Mouse (Mus musculus): ENCODE results near the gene Cd300lf. TPM values are rescaled to one million over a fixed set of nuclear protein-coding genes. Genes with fewer than 3 reads are reported as not detected.
A peak's percentile ranks its signal among the peaks of the same experiment; 100 is the strongest.

Cd300lf gene
- polyA plus RNA-seq, 1 experiment from 2014 or later: 0.52 TPM

GRCm38 (mm10) chr11:115161578-115162204 is 27.9 kb upstream of the Cd300lf start:
- Histone ChIP-seq H3K4me2 (replicated peaks; ENCODE audit: low read depth, low read length) (no peak overlapping the region), H3K9ac (replicated peaks; ENCODE audit: low read length) (no peak overlapping the region)

DNA sequence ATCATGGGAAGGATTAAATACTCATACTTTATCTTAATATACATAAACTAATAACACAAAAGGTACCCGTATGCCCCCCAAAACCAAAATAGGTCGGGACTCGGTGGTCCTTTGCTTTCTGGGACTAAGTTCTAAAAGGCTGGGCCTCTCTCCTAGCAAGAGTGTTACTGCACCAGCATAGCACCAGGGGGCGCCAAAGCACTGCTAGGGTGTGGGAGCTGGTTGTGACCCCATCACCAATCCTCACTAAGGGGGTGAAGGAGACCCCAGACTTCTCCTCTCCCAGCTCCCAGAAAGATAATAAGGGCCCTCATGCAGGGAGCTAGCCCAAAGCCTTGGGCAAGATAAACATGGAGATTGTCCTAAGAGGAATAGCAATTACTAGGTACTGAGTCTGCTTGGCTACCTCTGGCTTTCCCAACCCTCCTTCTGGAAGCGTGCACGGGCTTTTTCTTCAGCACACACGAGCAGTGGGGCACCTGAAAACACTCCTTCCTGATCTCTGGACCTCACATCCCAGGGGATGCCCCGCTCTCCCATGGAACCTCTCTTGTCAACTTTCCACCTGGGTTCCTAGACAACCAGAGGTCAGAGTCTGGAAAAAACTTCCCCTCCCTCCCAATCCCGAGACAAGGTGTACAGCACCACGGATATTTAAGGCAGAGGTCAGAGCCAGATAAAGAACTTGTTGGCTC is 27.2 kb upstream of the Cd300lf start:
- H3K27ac ChIP-seq (ENCODE audit: low read length): no peak overlapping the region
- no peaks in the 10 kb centered on the region; the same call in 1 of the 2 replicates for H3K27me3 ChIP-seq (ENCODE audit: insufficient read depth, low read length)
- H3K4me3 ChIP-seq (ENCODE audit: low read length): no peak overlapping the region
- 35% methylated on average over 10 of the region's 10 CpGs for WGBS
- no peak for ATAC-seq (ENCODE audit: low FRiP score, low TSS enrichment)
- H3K4me2 ChIP-seq (replicated peaks; ENCODE audit: low read depth, low read length): no peak overlapping the region
- no peak overlapping the region for H3K9ac ChIP-seq (replicated peaks; ENCODE audit: low read length)
- H3K4me1 ChIP-seq (ENCODE audit: insufficient read depth, low read length): peaks cover 34% of the 10 kb centered on the region
- H3K9me3 ChIP-seq (ENCODE audit: low read length): 0 out of 2 replicates have a peak, but pooled peaks cover 2% of the 10 kb centered on the region
- H3K36me3 ChIP-seq (ENCODE audit: insufficient read depth, low read length): no peaks in the 10 kb centered on the region

More at GRCm38 (mm10) chr11:115161578-115162204, 27.9 kb upstream of the Cd300lf start:
- peaks cover 35% of the 10 kb centered on the region for H3K4me1 ChIP-seq (ENCODE audit: insufficient read depth, low read length)
- no peaks in the 10 kb centered on the region for H3K36me3 ChIP-seq (ENCODE audit: insufficient read depth, low read length)
- 69% methylated on average over 9 of the region's 9 CpGs for WGBS
- H3K9me3 ChIP-seq (ENCODE audit: low read length): 0 out of 2 replicates have a peak, but pooled peaks cover 2% of the 10 kb centered on the region
- H3K4me3 ChIP-seq (ENCODE audit: low read length): no peak overlapping the region
- no peak overlapping the region for H3K27ac ChIP-seq (ENCODE audit: low read length)
- no peak for ATAC-seq (ENCODE audit: low FRiP score, low TSS enrichment)
- no peaks in the 10 kb centered on the region; the same call in 1 of the 2 replicates for H3K27me3 ChIP-seq (ENCODE audit: insufficient read depth, low read length)

GRCm38 (mm10) chr11:115160016-115160797 is 26.4 kb upstream of the Cd300lf start:
- Histone ChIP-seq H3K4me3 (ENCODE audit: low read length) (no peak overlapping the region), H3K9me3 (ENCODE audit: low read length) (0 out of 2 replicates have a peak, but pooled peaks cover 2% of the 10 kb centered on the region), H3K4me1 (ENCODE audit: insufficient read depth, low read length) (peaks cover 26% of the 10 kb centered on the region), H3K27ac (ENCODE audit: low read length) (no peak overlapping the region), H3K9ac (replicated peaks; ENCODE audit: low read length) (no peak overlapping the region), H3K27me3 (ENCODE audit: insufficient read depth, low read length) (no peaks in the 10 kb centered on the region; the same call in none of the 2 replicates), H3K36me3 (ENCODE audit: insufficient read depth, low read length) (no peaks in the 10 kb centered on the region), H3K4me2 (replicated peaks; ENCODE audit: low read depth, low read length) (no peak overlapping the region)
- WGBS: 54% methylated on average over 11 of the region's 11 CpGs
- no peak for ATAC-seq (ENCODE audit: low FRiP score, low TSS enrichment)

- no peaks in the 10 kb centered on the region for H3K36me3 ChIP-seq (ENCODE audit: insufficient read depth, low read length)
- WGBS: 26% methylated on average over 12 of the region's 12 CpGs
- H3K4me1 ChIP-seq (ENCODE audit: insufficient read depth, low read length): peaks cover 23% of the 10 kb centered on the region
- 0 out of 2 replicates have a peak overlapping the region, but pooled peaks have one; percentile 4 for H3K4me2 ChIP-seq (replicated peaks; ENCODE audit: low read depth, low read length)
- ATAC-seq (ENCODE audit: low FRiP score, low TSS enrichment): no peak
- peak overlapping the region; percentile 70 for H3K27ac ChIP-seq (ENCODE audit: low read length)
- H3K9ac ChIP-seq (replicated peaks; ENCODE audit: low read length): peak overlapping the region; percentile 59
- 0 out of 2 replicates have a peak, but pooled peaks cover 2% of the 10 kb centered on the region for H3K9me3 ChIP-seq (ENCODE audit: low read length)
- H3K4me3 ChIP-seq (ENCODE audit: low read length): no peak overlapping the region
- peaks cover 11% of the 10 kb centered on the region for H3K27me3 ChIP-seq (ENCODE audit: insufficient read depth, low read length)
Observed at GRCm38 (mm10) chr11:115157933-115158719, 24.3 kb upstream of the Cd300lf start.

DNA sequence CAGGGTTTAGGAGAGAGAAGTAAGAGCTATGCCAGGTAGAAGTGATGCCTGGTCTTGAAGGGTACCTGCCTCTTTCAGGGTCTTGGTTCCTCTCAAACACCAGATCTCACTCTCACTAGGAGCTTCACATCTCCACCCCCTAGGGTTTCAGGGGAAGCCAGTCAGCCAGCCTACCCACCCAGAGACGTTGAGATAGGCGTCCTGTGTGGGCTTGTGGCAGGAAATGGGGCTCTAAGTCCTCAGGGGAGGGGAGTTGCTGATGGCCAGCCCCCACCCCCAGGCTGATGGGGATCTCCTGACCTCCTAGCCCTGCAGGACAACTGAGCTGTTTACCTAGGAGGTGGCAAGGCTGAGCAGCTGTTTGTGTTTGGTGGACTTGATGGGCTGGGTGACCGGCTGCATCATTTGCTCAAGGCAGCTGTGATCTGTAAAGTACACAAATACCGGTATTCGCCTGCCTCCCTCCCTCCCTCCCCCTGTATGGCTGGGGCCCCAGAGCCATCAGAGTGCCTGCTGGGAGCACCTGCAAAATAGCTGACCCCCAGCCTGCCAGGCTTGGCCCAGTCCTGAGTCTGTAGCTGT is 21.4 kb upstream of the Cd300lf start:
- no peak for ATAC-seq (ENCODE audit: low FRiP score, low TSS enrichment)
- no peak overlapping the region for H3K4me3 ChIP-seq (ENCODE audit: low read length)
- H3K27me3 ChIP-seq (ENCODE audit: insufficient read depth, low read length): peaks cover 20% of the 10 kb centered on the region
- H3K9me3 ChIP-seq (ENCODE audit: low read length): 0 out of 2 replicates have a peak, but pooled peaks cover 2% of the 10 kb centered on the region
- H3K4me2 ChIP-seq (replicated peaks; ENCODE audit: low read depth, low read length): no peak overlapping the region
- H3K9ac ChIP-seq (replicated peaks; ENCODE audit: low read length): no peak overlapping the region
- H3K36me3 ChIP-seq (ENCODE audit: insufficient read depth, low read length): no peaks in the 10 kb centered on the region
- H3K4me1 ChIP-seq (ENCODE audit: insufficient read depth, low read length): peaks cover 25% of the 10 kb centered on the region
- no peak overlapping the region for H3K27ac ChIP-seq (ENCODE audit: low read length)
- 1% methylated on average over 5 of the region's 5 CpGs for WGBS

DNA sequence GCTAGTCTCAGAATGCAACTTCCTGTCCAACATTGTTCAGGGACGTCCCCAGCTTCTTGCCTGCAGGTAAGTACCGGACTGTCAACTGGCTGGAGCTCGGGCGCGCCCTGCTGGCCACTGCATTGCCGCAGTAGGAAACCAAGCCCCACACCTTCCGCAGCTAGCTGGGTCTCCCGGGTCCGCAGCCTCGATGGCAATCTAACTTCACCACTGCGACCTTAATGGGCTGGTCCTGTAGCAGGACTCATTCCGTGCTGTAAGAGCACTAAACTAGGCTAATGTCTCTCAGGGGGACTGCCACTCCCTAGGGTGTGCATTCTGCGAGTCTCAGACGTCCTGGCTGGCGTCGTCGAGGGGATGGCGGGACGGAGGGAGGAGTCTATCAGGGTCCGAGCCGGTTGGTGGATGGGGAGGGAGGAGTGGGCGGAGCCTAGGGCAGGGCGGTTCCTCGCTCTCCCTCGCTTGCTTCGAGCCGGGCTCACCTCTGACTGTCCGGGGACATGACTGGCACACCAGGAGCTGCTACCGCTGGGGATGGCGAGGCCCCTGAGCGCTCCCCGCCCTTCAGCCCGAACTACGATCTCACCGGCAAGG is 20.0 kb upstream of the Cd300lf start:
- Histone ChIP-seq H3K4me3 (ENCODE audit: low read length) (peak overlapping the region; percentile 34), H3K27ac (ENCODE audit: low read length) (no peak overlapping the region), H3K27me3 (ENCODE audit: insufficient read depth, low read length) (peaks cover 20% of the 10 kb centered on the region), H3K9ac (replicated peaks; ENCODE audit: low read length) (no peak overlapping the region), H3K4me1 (ENCODE audit: insufficient read depth, low read length) (peaks cover 25% of the 10 kb centered on the region), H3K9me3 (ENCODE audit: low read length) (no peaks in the 10 kb centered on the region), H3K4me2 (replicated peaks; ENCODE audit: low read depth, low read length) (peak overlapping the region; percentile 43), H3K36me3 (ENCODE audit: insufficient read depth, low read length) (no peaks in the 10 kb centered on the region)
- WGBS: under 1% methylated on average over 35 of the region's 35 CpGs
- ATAC-seq (ENCODE audit: low FRiP score, low TSS enrichment): peak; percentile 84

- 76% methylated on average over 9 of the region's 9 CpGs for WGBS
- ATAC-seq (ENCODE audit: low FRiP score, low TSS enrichment): no peak
- no peaks in the 10 kb centered on the region for H3K36me3 ChIP-seq (ENCODE audit: insufficient read depth, low read length)
- no peak overlapping the region for H3K4me3 ChIP-seq (ENCODE audit: low read length)
- H3K27me3 ChIP-seq (ENCODE audit: insufficient read depth, low read length): peaks cover 20% of the 10 kb centered on the region
- no peaks in the 10 kb centered on the region for H3K9me3 ChIP-seq (ENCODE audit: low read length)
- no peak overlapping the region for H3K9ac ChIP-seq (replicated peaks; ENCODE audit: low read length)
- H3K4me1 ChIP-seq (ENCODE audit: insufficient read depth, low read length): peaks cover 19% of the 10 kb centered on the region
- no peak overlapping the region for H3K27ac ChIP-seq (ENCODE audit: low read length)
- no peak overlapping the region; the same call in 1 of the 2 replicates for H3K4me2 ChIP-seq (replicated peaks; ENCODE audit: low read depth, low read length)
Observed at GRCm38 (mm10) chr11:115153088-115153487, 19.3 kb upstream of the Cd300lf start.

GRCm38 (mm10) chr11:115151755-115152429 is 18.1 kb upstream of the Cd300lf start:
- Histone ChIP-seq H3K4me3 (ENCODE audit: low read length) (peak overlapping the region; percentile 41), H3K4me1 (ENCODE audit: insufficient read depth, low read length) (peaks cover 17% of the 10 kb centered on the region), H3K27me3 (ENCODE audit: insufficient read depth, low read length) (peaks cover 20% of the 10 kb centered on the region), H3K9ac (replicated peaks; ENCODE audit: low read length) (no peak overlapping the region; the same call in none of the 2 replicates), H3K4me2 (replicated peaks; ENCODE audit: low read depth, low read length) (peak overlapping the region; percentile 59), H3K36me3 (ENCODE audit: insufficient read depth, low read length) (no peaks in the 10 kb centered on the region), H3K9me3 (ENCODE audit: low read length) (no peaks in the 10 kb centered on the region), H3K27ac (ENCODE audit: low read length) (no peak overlapping the region)
- 4% methylated on average over 15 of the region's 15 CpGs for WGBS
- ATAC-seq (ENCODE audit: low FRiP score, low TSS enrichment): peak; percentile 70; the same call in 1 of the 2 replicates
